Mouse (Mus musculus) hindbrain, embryonic 12.5 days (tissue): ENCODE data around the gene Cdrt4. TPM values are rescaled to one million over a fixed set of nuclear protein-coding genes. Genes with fewer than 3 reads are reported as not detected.

ENCODE experiments used
- ATAC-seq: fragments of 200-750 bp; cut with Nextera tagmentation; 2 replicates; pipeline ENCODE4 v1.8.0; 2017; ENCODE audit warnings: moderate TSS enrichment; ENCODE audit not compliant: low FRiP score
- H3K27ac ChIP-seq: fragments of 300-500 bp; sonication (generic); 2 replicates; pipeline ENCODE4 v1.5.1; 2016; ENCODE audit warnings: mild to moderate bottlenecking
- H3K27me3 ChIP-seq: fragments of 300-500 bp; sonication (generic); 2 replicates; pipeline ENCODE4 v1.6.1; 2016; ENCODE audit warnings: mild to moderate bottlenecking
- H3K36me3 ChIP-seq: fragments of 300-500 bp; sonication (generic); 2 replicates; pipeline ENCODE4 v1.6.1; 2016; ENCODE audit warnings: mild to moderate bottlenecking
- H3K4me1 ChIP-seq: fragments of 300-500 bp; sonication (generic); 2 replicates; pipeline ENCODE4 v1.6.1; 2016
- H3K4me2 ChIP-seq: fragments of 300-500 bp; sonication (generic); replicated peaks from 2 replicates; pipeline ENCODE4 v1.6.1; 2016; ENCODE audit warnings: mild to moderate bottlenecking
- H3K4me3 ChIP-seq: fragments of 300-500 bp; sonication (generic); 2 replicates; pipeline ENCODE4 v1.5.1; 2016; ENCODE audit warnings: mild to moderate bottlenecking
- H3K9ac ChIP-seq: fragments of 300-500 bp; sonication (generic); 2 replicates; pipeline ENCODE4 v1.6.1; 2016; ENCODE audit warnings: mild to moderate bottlenecking, moderate library complexity
- H3K9me3 ChIP-seq: fragments of 300-500 bp; sonication (generic); replicated peaks from 2 replicates; pipeline ENCODE4 v1.6.1; 2016; ENCODE audit warnings: mild to moderate bottlenecking
- WGBS: fragments of 180-500 bp; shearing (Covaris S2); methylation state at CpG from one replicate; pipeline ENCODE4 v1.1.7; 2016; 5-methylcytosine and 5-hydroxymethylcytosine counted together
- polyA plus RNA-seq: library from polyadenylated mRNA; unstranded; fragments of >200 nt; fragmentation: Nextera tagmentation; extraction: Ambion mirVana; gene quantifications from 2 replicates; pipeline ENCODE4 v1.2.1, GENCODE M21; 2016

The Cdrt4 gene
- polyA plus RNA-seq, 1 experiment from 2014 or later, result not detected

- H3K36me3 ChIP-seq, result no peaks in the 10 kb centered on the region
- no peak overlapping the region for H3K4me3 ChIP-seq
Measured at GRCm38 (mm10) chr11:63000126-63000525, 49.1 kb downstream of the Cdrt4 start.

GRCm38 (mm10) chr11:63004617-63005016 lies 53.6 kb downstream of the Cdrt4 start:
- ATAC-seq, result no peak
- Histone ChIP-seq H3K27me3 (no peaks in the 10 kb centered on the region), H3K4me2 (no peak overlapping the region), H3K9ac (no peak overlapping the region), H3K4me3 (no peak overlapping the region), H3K27ac (no peak overlapping the region), H3K36me3 (no peaks in the 10 kb centered on the region), H3K9me3 (no peaks in the 10 kb centered on the region), H3K4me1 (no peaks in the 10 kb centered on the region)
- WGBS, result 71% methylated on average over 6 of the region's 6 CpGs

More at GRCm38 (mm10) chr11:63000126-63000525, 49.1 kb downstream of the Cdrt4 start:
- H3K27ac ChIP-seq, result no peak overlapping the region
- no peak overlapping the region for H3K4me2 ChIP-seq
- 0 out of 2 replicates have a peak, but pooled peaks cover 4% of the 10 kb centered on the region for H3K4me1 ChIP-seq
- no peaks in the 10 kb centered on the region for H3K27me3 ChIP-seq
- ATAC-seq, result no peak
- H3K9me3 ChIP-seq, result no peaks in the 10 kb centered on the region
- no peak overlapping the region for H3K9ac ChIP-seq
- WGBS, result 95% methylated on average over 8 of the region's 8 CpGs

- 94% methylated on average over 5 of the region's 5 CpGs for WGBS
- Histone ChIP-seq H3K4me2 (no peak overlapping the region), H3K4me1 (no peaks in the 10 kb centered on the region), H3K9me3 (no peaks in the 10 kb centered on the region), H3K4me3 (no peak overlapping the region), H3K27me3 (no peaks in the 10 kb centered on the region), H3K36me3 (no peaks in the 10 kb centered on the region), H3K27ac (no peak overlapping the region), H3K9ac (no peak overlapping the region)
- no peak for ATAC-seq
Measured at GRCm38 (mm10) chr11:63007376-63007775, 56.4 kb downstream of the Cdrt4 start.

GRCm38 (mm10) chr11:63008004-63008403 lies 57.0 kb downstream of the Cdrt4 start:
- Histone ChIP-seq H3K9ac (no peak overlapping the region), H3K4me1 (no peaks in the 10 kb centered on the region), H3K4me2 (no peak overlapping the region), H3K9me3 (no peaks in the 10 kb centered on the region), H3K27me3 (no peaks in the 10 kb centered on the region), H3K27ac (no peak overlapping the region), H3K4me3 (no peak overlapping the region), H3K36me3 (no peaks in the 10 kb centered on the region)
- no peak for ATAC-seq
- 86% methylated on average over 3 of the region's 3 CpGs for WGBS

- Histone ChIP-seq H3K9me3 (no peaks in the 10 kb centered on the region), H3K9ac (no peak overlapping the region), H3K36me3 (no peaks in the 10 kb centered on the region), H3K27ac (no peak overlapping the region), H3K27me3 (no peaks in the 10 kb centered on the region), H3K4me2 (no peak overlapping the region), H3K4me1 (no peaks in the 10 kb centered on the region), H3K4me3 (no peak overlapping the region)
- ATAC-seq, result no peak
- 75% methylated on average over 3 of the region's 3 CpGs for WGBS
Measured at GRCm38 (mm10) chr11:63009761-63010160, 58.8 kb downstream of the Cdrt4 start.

- Histone ChIP-seq H3K27me3 (no peaks in the 10 kb centered on the region), H3K4me2 (no peak overlapping the region), H3K36me3 (no peaks in the 10 kb centered on the region), H3K9ac (no peak overlapping the region), H3K27ac (0 out of 2 replicates have a peak overlapping the region, but pooled peaks have one; percentile 3), H3K4me3 (no peak overlapping the region), H3K9me3 (no peaks in the 10 kb centered on the region), H3K4me1 (peaks cover 28% of the 10 kb centered on the region)
- 70% methylated on average over 6 of the region's 6 CpGs for WGBS
- ATAC-seq, result peak; percentile 26; the same call in 1 of the 2 replicates
Measured at GRCm38 (mm10) chr11:63017327-63018082, 66.5 kb downstream of the Cdrt4 start.

GRCm38 (mm10) chr11:63018083-63018622 lies 67.2 kb downstream of the Cdrt4 start:
- no peak for ATAC-seq
- Histone ChIP-seq H3K4me2 (no peak overlapping the region), H3K4me3 (no peak overlapping the region), H3K9me3 (no peaks in the 10 kb centered on the region), H3K27ac (no peak overlapping the region), H3K9ac (no peak overlapping the region), H3K4me1 (peaks cover 28% of the 10 kb centered on the region), H3K27me3 (no peaks in the 10 kb centered on the region), H3K36me3 (no peaks in the 10 kb centered on the region)
- whole genome bisulfite sequencing, result 80% methylated on average over 6 of the region's 6 CpGs

GRCm38 (mm10) chr11:63020633-63021032 lies 69.6 kb downstream of the Cdrt4 start:
- Histone ChIP-seq H3K27ac (no peak overlapping the region), H3K4me2 (no peak overlapping the region), H3K4me1 (peaks cover 28% of the 10 kb centered on the region), H3K4me3 (no peak overlapping the region), H3K36me3 (no peaks in the 10 kb centered on the region), H3K27me3 (no peaks in the 10 kb centered on the region), H3K9me3 (no peaks in the 10 kb centered on the region), H3K9ac (no peak overlapping the region)
- no peak for ATAC-seq

- Histone ChIP-seq H3K4me1 (peaks cover 28% of the 10 kb centered on the region), H3K4me2 (no peak overlapping the region), H3K27ac (no peak overlapping the region), H3K9me3 (no peaks in the 10 kb centered on the region), H3K27me3 (no peaks in the 10 kb centered on the region), H3K9ac (no peak overlapping the region), H3K36me3 (no peaks in the 10 kb centered on the region), H3K4me3 (no peak overlapping the region)
- no peak for ATAC-seq
- 69% methylated on average over 5 of the region's 5 CpGs for WGBS
Measured at GRCm38 (mm10) chr11:63021141-63021806, 70.3 kb downstream of the Cdrt4 start.

- WGBS, result 81% methylated on average over 5 of the region's 5 CpGs
- Histone ChIP-seq H3K27me3 (no peaks in the 10 kb centered on the region), H3K9me3 (no peaks in the 10 kb centered on the region), H3K36me3 (no peaks in the 10 kb centered on the region), H3K27ac (no peak overlapping the region), H3K4me2 (no peak overlapping the region), H3K4me3 (no peak overlapping the region), H3K9ac (no peak overlapping the region), H3K4me1 (peaks cover 22% of the 10 kb centered on the region)
- ATAC-seq, result no peak
Measured at GRCm38 (mm10) chr11:63023461-63023860, 72.5 kb downstream of the Cdrt4 start.

- H3K4me2 ChIP-seq, result no peak overlapping the region
- H3K4me3 ChIP-seq, result no peak overlapping the region
- H3K36me3 ChIP-seq, result no peaks in the 10 kb centered on the region
- no peak overlapping the region for H3K9ac ChIP-seq
- no peak overlapping the region for H3K27ac ChIP-seq
- peaks cover 15% of the 10 kb centered on the region for H3K4me1 ChIP-seq
- no peaks in the 10 kb centered on the region for H3K27me3 ChIP-seq
- H3K9me3 ChIP-seq, result no peaks in the 10 kb centered on the region
- 66% methylated on average over 2 of the region's 2 CpGs for WGBS
- no peak for ATAC-seq
Measured at GRCm38 (mm10) chr11:63024136-63024535, 73.1 kb downstream of the Cdrt4 start.

- Histone ChIP-seq H3K27me3 (no peaks in the 10 kb centered on the region), H3K4me3 (no peak overlapping the region), H3K36me3 (no peaks in the 10 kb centered on the region), H3K4me1 (peaks cover 6% of the 10 kb centered on the region; the same call in 1 of the 2 replicates), H3K27ac (no peak overlapping the region), H3K4me2 (no peak overlapping the region), H3K9me3 (no peaks in the 10 kb centered on the region), H3K9ac (no peak overlapping the region)
- ATAC-seq, result no peak
- WGBS, result 88% methylated on average over 6 of the region's 6 CpGs
Measured at GRCm38 (mm10) chr11:63025476-63025875, 74.5 kb downstream of the Cdrt4 start.
